Mouse (Mus musculus) embryonic facial prominence, embryonic 13.5 days (tissue): ENCODE data around the gene Slc6a19. TPM values are rescaled to one million over a fixed set of nuclear protein-coding genes. Genes with fewer than 3 reads are reported as not detected.

Experiments
- ATAC-seq: fragments of 200-750 bp; cut with Nextera tagmentation; 2 replicates; pipeline ENCODE4 v1.8.0; 2017; ENCODE audit warnings: low read depth; ENCODE audit not compliant: insufficient number of reproducible peaks, insufficient read depth, low FRiP score, low TSS enrichment
- H3K27ac ChIP-seq: fragments of 300-500 bp; sonication (generic); 2 replicates; pipeline ENCODE4 v1.5.1; 2015; ENCODE audit warnings: moderate library complexity, mild to moderate bottlenecking, inconsistent platforms
- H3K27me3 ChIP-seq: fragments of 300-500 bp; sonication (generic); 2 replicates; pipeline ENCODE4 v1.6.1; 2015; ENCODE audit warnings: mild to moderate bottlenecking, inconsistent platforms
- H3K36me3 ChIP-seq: fragments of 300-500 bp; sonication (generic); 2 replicates; pipeline ENCODE4 v1.6.1; 2015; ENCODE audit warnings: mild to moderate bottlenecking, inconsistent platforms
- H3K4me1 ChIP-seq: fragments of 300-500 bp; sonication (generic); 2 replicates; pipeline ENCODE4 v1.6.1; 2015; ENCODE audit warnings: inconsistent platforms
- H3K4me2 ChIP-seq: fragments of 300-500 bp; sonication (generic); 2 replicates; pipeline ENCODE4 v1.6.1; 2015; ENCODE audit warnings: moderate library complexity, mild to moderate bottlenecking, inconsistent platforms
- H3K4me3 ChIP-seq: fragments of 300-500 bp; sonication (generic); 2 replicates; pipeline ENCODE4 v1.5.1; 2015; ENCODE audit warnings: mild to moderate bottlenecking, inconsistent platforms
- H3K9ac ChIP-seq: fragments of 300-500 bp; sonication (generic); 2 replicates; pipeline ENCODE4 v1.6.1; 2015; ENCODE audit warnings: mild to moderate bottlenecking, inconsistent platforms
- H3K9me3 ChIP-seq: fragments of 300-500 bp; sonication (generic); 2 replicates; pipeline ENCODE4 v1.6.1; 2016; ENCODE audit warnings: inconsistent platforms
- WGBS: fragments of 180-500 bp; shearing (Covaris S2); methylation state at CpG from one replicate; pipeline ENCODE4 v1.1.7; 2015; ENCODE audit warnings: mixed read lengths; 5-methylcytosine and 5-hydroxymethylcytosine counted together
- polyA plus RNA-seq: library from polyadenylated mRNA; unstranded; fragments of >200 nt; fragmentation: Nextera tagmentation; extraction: Ambion mirVana; gene quantifications from 2 replicates; pipeline ENCODE4 v1.2.1, GENCODE M21; 2015

Gene Slc6a19
- polyA plus RNA-seq, 1 experiment from 2014 or later = not detected

DNA sequence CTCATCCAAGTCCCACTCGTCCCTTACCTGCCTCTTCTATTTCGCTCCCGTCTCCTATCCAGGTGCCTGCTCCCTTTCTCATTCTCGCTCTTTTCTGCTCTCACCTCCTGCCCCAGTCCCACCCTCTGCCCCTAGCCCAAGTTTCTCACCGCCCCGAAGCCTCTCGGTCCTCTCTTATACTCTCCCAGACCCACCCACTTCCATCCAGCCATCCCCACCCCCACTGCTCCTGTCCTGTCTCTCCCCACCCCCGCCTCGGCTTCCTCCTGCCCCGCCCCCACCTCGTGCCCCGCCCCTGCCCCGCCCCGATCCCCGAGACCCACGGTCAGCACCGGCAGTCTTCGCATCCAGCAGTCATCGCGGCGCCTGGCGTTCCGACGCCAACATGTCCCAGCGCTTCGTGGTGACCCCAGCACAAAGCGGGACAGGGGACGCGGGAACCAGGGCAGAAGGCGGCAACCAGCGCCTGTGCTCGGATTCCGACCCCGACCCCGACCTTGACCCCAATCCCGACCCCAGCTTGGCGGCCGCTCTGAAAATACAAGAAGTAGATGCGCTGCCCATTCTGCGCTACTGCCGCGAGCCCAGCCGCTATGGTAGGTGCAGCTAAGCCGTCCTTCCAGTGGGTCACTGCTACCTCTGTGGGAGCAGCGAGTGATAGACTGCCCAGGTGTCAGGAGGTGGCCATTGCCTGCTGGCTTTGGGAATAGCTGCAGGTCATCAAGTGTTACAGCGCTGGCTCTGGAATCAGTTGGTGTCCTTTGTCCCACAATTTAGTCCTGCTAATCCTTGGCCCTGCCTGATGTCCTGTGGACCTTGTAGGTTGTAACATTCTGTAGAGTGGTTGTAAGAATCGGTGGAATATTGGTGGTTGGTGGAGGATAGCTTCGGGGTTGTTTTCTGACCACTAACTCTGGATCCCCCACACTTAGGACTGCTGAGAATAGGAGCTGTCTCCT is 28.4 kb upstream of the Slc6a19 start, which contains the start of gene Slc12a7:
Gene Slc12a7, plus strand, starts transcription at position 353 of the 959 bp plus-strand sequence.
- Histone ChIP-seq H3K9ac (peak within 1 kb of the TSS; percentile 60), H3K27ac (no peak within 1 kb of the TSS)
- peak; percentile 44; the same call in 1 of the 2 replicates for ATAC-seq

DNA sequence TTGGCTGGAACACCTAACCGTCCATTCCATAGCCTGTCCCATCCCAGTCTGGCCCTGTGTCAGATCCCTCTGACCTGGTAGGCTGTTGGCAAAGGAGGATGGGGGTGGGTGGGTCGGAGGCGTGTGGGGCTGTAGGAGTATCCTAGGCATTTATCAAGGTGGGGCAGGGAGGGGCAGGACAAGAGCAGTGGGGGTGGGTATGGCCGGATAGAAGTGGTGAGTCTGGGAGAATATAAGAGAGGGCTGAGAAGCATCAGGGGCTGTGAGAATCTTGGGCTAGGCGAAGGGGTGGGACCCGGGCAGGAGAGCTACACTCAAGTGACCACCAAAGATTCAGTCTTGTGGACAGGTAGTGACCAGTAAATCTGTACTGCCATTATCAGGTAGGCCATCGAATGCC is 27.6 kb upstream of the Slc6a19 start:
- H3K9me3 ChIP-seq = no peaks in the 10 kb centered on the region
- H3K4me1 ChIP-seq = peaks cover 4% of the 10 kb centered on the region; the same call in 1 of the 2 replicates
- H3K27ac ChIP-seq = no peak overlapping the region
- H3K4me2 ChIP-seq = peak overlapping the region; percentile 72
- H3K4me3 ChIP-seq = peak overlapping the region; percentile 40
- no peaks in the 10 kb centered on the region for H3K36me3 ChIP-seq
- 0 out of 2 replicates have a peak, but pooled peaks have one; percentile 30 for ATAC-seq
- 66% methylated on average over 7 of the region's 7 CpGs for WGBS
- peaks cover 27% of the 10 kb centered on the region for H3K27me3 ChIP-seq
- H3K9ac ChIP-seq = peak overlapping the region; percentile 60; the same call in 1 of the 2 replicates

More for the DNA sequence above, 28.4 kb upstream of the Slc6a19 start, which contains the start of gene Slc12a7:
- Histone ChIP-seq H3K4me1 (peaks cover 4% of the 10 kb centered on the region; the same call in 1 of the 2 replicates), H3K36me3 (no peaks in the 10 kb centered on the region), H3K9me3 (no peaks in the 10 kb centered on the region), H3K4me3 (peak within 1 kb of the TSS; percentile 40), H3K27me3 (peaks cover 27% of the 10 kb centered on the region), H3K4me2 (peak within 1 kb of the TSS; percentile 72)
- WGBS = 4% methylated on average over 47 of the region's 48 CpGs

DNA sequence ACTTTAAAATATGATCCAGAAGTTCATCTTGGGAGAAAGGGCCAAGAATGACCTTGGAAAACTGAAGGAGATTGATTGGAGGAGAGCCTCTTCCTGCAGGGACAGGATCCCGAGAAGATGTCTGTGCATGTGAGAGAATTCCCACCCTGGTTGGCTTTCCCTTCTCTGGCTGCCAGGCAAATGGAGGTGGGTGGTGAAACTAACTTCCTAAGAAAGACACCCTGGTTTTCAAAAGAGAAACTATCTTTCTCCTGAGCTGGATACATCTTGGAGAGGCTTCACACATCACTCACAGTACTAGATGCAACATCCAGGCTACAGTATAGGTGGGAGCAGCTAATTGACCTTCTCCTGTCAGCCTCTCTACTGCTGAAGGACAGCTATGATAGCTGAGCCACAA is 26.2 kb upstream of the Slc6a19 start:
- H3K4me1 ChIP-seq = peaks cover 4% of the 10 kb centered on the region; the same call in 1 of the 2 replicates
- WGBS = 78% methylated on average over 1 of the region's 1 CpGs
- H3K27me3 ChIP-seq = peaks cover 29% of the 10 kb centered on the region
- no peaks in the 10 kb centered on the region for H3K36me3 ChIP-seq
- no peak overlapping the region for H3K4me3 ChIP-seq
- no peak for ATAC-seq
- H3K27ac ChIP-seq = no peak overlapping the region
- H3K9ac ChIP-seq = no peak overlapping the region
- H3K9me3 ChIP-seq = no peaks in the 10 kb centered on the region
- H3K4me2 ChIP-seq = no peak overlapping the region

DNA sequence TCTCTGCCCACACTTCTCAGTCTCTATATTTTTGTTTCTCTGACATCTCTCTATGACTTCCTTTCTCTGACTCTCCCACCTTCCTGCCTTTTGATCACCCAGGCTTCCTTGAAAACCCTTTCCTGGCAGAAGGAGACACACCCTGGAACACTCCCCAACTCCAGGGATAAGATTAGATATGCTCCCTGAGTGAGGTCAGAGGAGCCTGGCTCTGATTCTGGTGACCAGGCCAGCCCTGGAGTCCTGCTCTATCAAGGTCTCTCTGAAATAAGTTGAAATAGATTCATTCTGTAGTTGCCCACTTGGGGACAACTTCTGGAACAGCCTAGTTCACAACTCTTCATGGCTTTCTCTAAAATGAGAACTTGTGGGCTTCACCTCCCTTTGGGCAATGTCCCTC is 24.0 kb upstream of the Slc6a19 start:
- H3K27ac ChIP-seq = no peak overlapping the region
- no peak overlapping the region for H3K9ac ChIP-seq
- H3K27me3 ChIP-seq = peaks cover 19% of the 10 kb centered on the region
- H3K4me1 ChIP-seq = peaks cover 4% of the 10 kb centered on the region; the same call in 1 of the 2 replicates
- no peak overlapping the region for H3K4me2 ChIP-seq
- no peaks in the 10 kb centered on the region for H3K36me3 ChIP-seq
- no peak for ATAC-seq
- H3K9me3 ChIP-seq = no peaks in the 10 kb centered on the region
- no peak overlapping the region for H3K4me3 ChIP-seq

DNA sequence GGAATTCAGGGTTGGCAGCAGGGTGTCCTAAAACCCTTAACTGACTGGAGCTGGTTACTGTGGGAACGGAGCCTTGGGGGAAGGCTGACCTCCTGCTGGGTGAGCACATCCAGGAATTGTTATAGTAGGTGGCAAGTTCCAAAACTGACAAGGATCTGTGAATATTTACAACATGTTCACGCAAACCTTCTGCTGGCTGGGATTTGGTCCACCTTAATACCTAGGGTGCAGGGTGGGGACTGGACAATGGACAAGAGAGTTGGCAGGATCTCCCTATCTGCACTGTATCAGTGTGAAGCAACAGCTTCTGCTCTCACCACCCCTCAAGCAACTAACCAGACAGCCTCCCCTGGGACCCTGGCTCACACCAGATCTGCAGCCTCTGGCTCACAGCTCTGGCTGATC is 23.0 kb upstream of the Slc6a19 start:
- no peak overlapping the region for H3K27ac ChIP-seq
- no peak overlapping the region for H3K4me3 ChIP-seq
- WGBS = 26% methylated on average over 2 of the region's 2 CpGs

DNA sequence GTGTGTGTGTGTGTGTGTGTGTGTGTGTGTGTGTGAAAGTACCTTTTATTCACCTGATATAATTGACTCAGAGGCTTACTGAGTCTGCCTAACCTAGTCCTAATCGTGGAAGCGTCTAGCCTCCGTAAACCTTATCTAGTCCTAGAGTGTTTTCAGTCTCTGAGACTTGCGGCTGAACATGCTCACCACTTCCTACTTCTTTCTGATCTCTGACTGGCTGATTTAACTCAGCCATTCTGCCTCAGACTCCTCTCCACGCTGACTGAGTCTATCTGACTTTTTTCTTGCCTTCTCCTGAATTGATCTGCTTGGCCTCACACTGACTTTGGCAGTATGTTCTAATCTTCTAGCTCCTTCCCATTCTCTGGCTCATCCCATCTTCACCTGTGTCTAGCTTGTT is 20.6 kb upstream of the Slc6a19 start:
- Histone ChIP-seq H3K36me3 (no peaks in the 10 kb centered on the region), H3K4me2 (no peak overlapping the region), H3K27me3 (peaks cover 6% of the 10 kb centered on the region; the same call in 1 of the 2 replicates), H3K9ac (no peak overlapping the region), H3K9me3 (no peaks in the 10 kb centered on the region), H3K27ac (no peak overlapping the region), H3K4me3 (no peak overlapping the region), H3K4me1 (no peaks in the 10 kb centered on the region)
- 76% methylated on average over 5 of the region's 5 CpGs for WGBS
- ATAC-seq = no peak

More for the DNA sequence above, 23.0 kb upstream of the Slc6a19 start:
- H3K36me3 ChIP-seq = no peaks in the 10 kb centered on the region
- H3K9me3 ChIP-seq = no peaks in the 10 kb centered on the region
- peaks cover 3% of the 10 kb centered on the region; the same call in 1 of the 2 replicates for H3K4me1 ChIP-seq
- ATAC-seq = no peak
- no peak overlapping the region for H3K9ac ChIP-seq
- H3K27me3 ChIP-seq = peaks cover 13% of the 10 kb centered on the region
- H3K4me2 ChIP-seq = no peak overlapping the region

DNA sequence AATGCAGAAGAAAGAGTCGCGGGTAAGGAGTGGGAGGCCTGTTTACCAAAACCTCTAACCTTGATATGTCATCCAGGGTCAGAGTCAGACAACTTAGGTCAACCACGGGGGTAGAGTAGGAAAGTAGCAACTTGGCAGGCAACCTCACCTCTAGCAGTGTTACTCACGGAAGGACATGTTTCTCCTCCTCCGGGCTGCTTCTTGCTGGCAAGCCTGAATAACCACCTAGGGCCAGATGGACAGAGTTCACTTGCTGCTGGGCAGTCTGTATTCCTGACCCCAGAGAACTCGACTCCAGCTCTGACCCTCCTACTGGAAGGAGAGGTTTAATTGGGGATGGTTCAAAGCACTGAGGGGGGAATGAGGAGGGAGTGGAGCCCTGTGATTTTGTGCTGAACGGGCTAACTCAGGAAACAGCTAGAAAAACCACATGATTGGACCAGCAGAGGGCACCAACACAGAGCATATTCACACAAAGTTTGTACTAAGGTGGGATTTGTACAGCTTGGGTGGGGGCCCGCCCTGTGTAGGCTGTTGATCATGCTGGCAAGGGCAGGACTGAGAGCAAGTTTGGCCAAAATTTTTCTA is 18.5 kb upstream of the Slc6a19 start:
- H3K4me3 ChIP-seq = no peak overlapping the region
- H3K4me2 ChIP-seq = no peak overlapping the region
- no peak overlapping the region for H3K9ac ChIP-seq
- H3K27ac ChIP-seq = no peak overlapping the region
- 34% methylated on average over 8 of the region's 8 CpGs for WGBS
- no peaks in the 10 kb centered on the region for H3K9me3 ChIP-seq
- ATAC-seq = peak; percentile 37; the same call in 1 of the 2 replicates
- H3K4me1 ChIP-seq = no peaks in the 10 kb centered on the region
- no peaks in the 10 kb centered on the region for H3K36me3 ChIP-seq
- H3K27me3 ChIP-seq = peaks cover 6% of the 10 kb centered on the region; the same call in 1 of the 2 replicates

DNA sequence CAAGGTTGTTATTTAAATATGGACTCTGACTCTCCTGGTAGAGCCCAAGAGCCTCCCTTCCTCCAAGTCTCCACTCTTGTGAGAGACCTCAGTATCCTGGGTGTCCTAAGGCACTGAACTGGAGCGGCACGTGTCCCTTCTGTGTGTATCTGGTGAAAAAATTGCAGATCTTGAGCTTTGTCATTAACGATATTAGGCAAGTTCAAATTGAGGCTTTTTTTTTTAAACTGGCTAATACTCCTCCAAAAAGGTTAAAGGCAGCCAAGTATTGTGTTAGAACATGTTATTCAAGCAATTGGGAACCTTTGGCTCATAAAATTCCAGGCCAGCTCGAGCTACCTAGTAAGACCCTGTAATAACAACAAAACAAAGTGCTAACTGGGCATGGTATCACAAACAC is 15.6 kb upstream of the Slc6a19 start:
- Histone ChIP-seq H3K36me3 (no peaks in the 10 kb centered on the region), H3K4me3 (no peak overlapping the region), H3K9me3 (no peaks in the 10 kb centered on the region), H3K27me3 (0 out of 2 replicates have a peak, but pooled peaks cover 3% of the 10 kb centered on the region), H3K27ac (no peak overlapping the region), H3K9ac (no peak overlapping the region), H3K4me2 (no peak overlapping the region), H3K4me1 (no peaks in the 10 kb centered on the region)
- no peak for ATAC-seq
- WGBS = 81% methylated on average over 4 of the region's 4 CpGs

DNA sequence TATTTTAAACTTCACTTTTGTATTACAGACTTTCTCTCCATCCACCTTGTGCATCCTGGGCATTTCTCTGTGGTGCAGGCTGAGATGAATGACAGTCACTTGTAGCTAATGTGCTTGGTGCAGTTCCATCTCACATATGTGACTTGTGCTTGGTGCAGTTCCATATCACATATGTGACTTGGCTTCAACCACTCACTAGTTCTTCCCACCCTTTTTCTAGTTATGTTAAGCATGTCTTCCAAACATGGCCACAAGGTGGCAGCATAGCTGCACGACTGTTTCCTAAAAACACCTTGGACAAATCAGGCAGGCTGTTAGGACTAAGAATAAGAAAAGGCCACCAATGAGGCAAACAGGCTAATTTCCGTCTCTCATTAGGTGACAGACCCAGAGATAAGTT is 13.6 kb upstream of the Slc6a19 start:
- H3K4me3 ChIP-seq = no peak overlapping the region
- no peaks in the 10 kb centered on the region for H3K4me1 ChIP-seq
- H3K4me2 ChIP-seq = no peak overlapping the region
- H3K9ac ChIP-seq = no peak overlapping the region
- H3K36me3 ChIP-seq = no peaks in the 10 kb centered on the region
- no peak overlapping the region for H3K27ac ChIP-seq
- 0 out of 2 replicates have a peak, but pooled peaks cover 3% of the 10 kb centered on the region for H3K27me3 ChIP-seq
- 0% methylated on average over 2 of the region's 2 CpGs for WGBS
- no peaks in the 10 kb centered on the region for H3K9me3 ChIP-seq
- no peak for ATAC-seq

DNA sequence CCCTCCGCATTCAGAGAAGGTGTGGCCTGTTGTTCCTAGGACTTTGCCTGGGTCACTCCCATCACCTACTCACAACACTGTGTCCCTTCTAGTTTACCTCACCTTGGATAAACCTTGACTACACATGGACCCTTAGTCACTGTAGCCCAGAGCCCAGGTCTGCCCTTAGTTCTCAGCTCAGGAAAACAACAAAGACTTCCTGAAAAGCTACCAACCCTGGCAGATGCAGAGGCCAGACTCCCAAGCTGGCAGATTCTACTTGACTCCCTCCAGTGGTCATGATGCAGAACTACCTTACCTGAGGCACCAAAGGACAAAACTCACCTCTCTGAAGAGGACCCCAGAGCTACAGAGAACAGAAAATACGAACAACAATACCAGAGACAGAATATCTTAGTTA is 9.4 kb upstream of the Slc6a19 start:
- 67% methylated on average over 2 of the region's 2 CpGs for WGBS
- Histone ChIP-seq H3K4me2 (no peak overlapping the region), H3K36me3 (no peaks in the 10 kb centered on the region), H3K9ac (no peak overlapping the region), H3K9me3 (no peaks in the 10 kb centered on the region), H3K4me3 (no peak overlapping the region), H3K27ac (no peak overlapping the region), H3K27me3 (no peaks in the 10 kb centered on the region), H3K4me1 (no peaks in the 10 kb centered on the region)
- ATAC-seq = no peak

DNA sequence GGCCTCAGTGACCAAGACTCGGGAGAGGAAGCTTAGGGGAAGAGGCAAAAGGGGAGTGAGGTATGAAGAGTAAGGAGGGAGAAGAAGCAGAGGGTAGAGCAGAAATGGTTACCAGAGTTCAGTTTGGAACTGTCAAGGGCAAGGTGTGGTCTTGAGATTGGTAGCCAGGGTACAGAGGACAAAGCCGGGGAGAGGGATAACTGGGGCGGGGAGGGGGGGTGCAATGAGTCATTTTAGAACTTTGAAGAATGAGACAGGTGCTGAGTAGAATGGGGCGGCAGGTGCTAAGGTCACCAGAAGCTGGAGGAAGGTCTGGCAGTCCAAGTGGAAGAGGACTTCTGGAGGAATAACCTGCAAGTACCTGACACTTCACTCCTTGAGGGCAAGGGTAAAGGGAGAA is 8.5 kb upstream of the Slc6a19 start:
- 83% methylated on average over 4 of the region's 4 CpGs for WGBS
- no peak overlapping the region for H3K4me3 ChIP-seq
- no peaks in the 10 kb centered on the region for H3K27me3 ChIP-seq
- H3K4me1 ChIP-seq = no peaks in the 10 kb centered on the region
- no peak overlapping the region for H3K27ac ChIP-seq
- no peak for ATAC-seq
- H3K36me3 ChIP-seq = no peaks in the 10 kb centered on the region
- no peak overlapping the region for H3K9ac ChIP-seq
- no peaks in the 10 kb centered on the region for H3K9me3 ChIP-seq
- no peak overlapping the region for H3K4me2 ChIP-seq
